Mouse (Mus musculus) gastrocnemius, postnatal 4 days (tissue): ENCODE data around the gene Trub1. TPM values are rescaled to one million over a fixed set of nuclear protein-coding genes. Genes with fewer than 3 reads are reported as not detected.

Experiments
- total RNA-seq, 2 experiments: library from RNA; stranded (reverse); gene quantifications; 2 replicates each; pipeline ENCODE4 v1.2.3; 2021

Gene Trub1
- total RNA-seq, 2 experiments from 2014 or later = 11.8 to 14.1 TPM

Other genes starting within 250 kb of the Trub1 start
- gene Ablim1, start 138.0 kb upstream of the Trub1 start, total RNA-seq = 10 to 100 TPM; 56.8 to 65.5 TPM
- gene Fam160b1, start 92.2 kb upstream of the Trub1 start, total RNA-seq = 10 to 100 TPM; 15.7 to 17.2 TPM
- gene Atrnl1, start 158.1 kb downstream of the Trub1 start, total RNA-seq = 10 to 100 TPM; 24.4 to 26.6 TPM